In genomic region chr11:78967371-78967770, GRCm38 (mm10) we compare ENCODE assay signal across 8 mouse cellular contexts. TPM values are rescaled to one million over a fixed set of nuclear protein-coding genes. Genes with fewer than 3 reads are reported as not detected.
DNase-seq lines count a peak whose midpoint lies in the region; TF ChIP-seq lines count a peak whose summit lies in the region.

No protein-coding gene starts in this region.

- H3K4me3 ChIP-seq in cortical plate, adult 2 months (ENCODE audit: insufficient read depth, low read length) = no peak overlapping the region

- DNase-seq in heart, adult 11 months = peak; percentile 85
- no peak for DNase-seq in heart, adult 8-10 months (ENCODE audit: low spot score)
- peak; percentile 40 for DNase-seq in urinary bladder, postnatal 25 days (ENCODE audit: low spot score)
- no peak for DNase-seq in urinary bladder, adult 2 months (ENCODE audit: low spot score)
- DNase-seq in kidney, postnatal 10 days = peak; percentile 77
- DNase-seq in lung, postnatal 14 days = peak; percentile 78
- DNase-seq in testis, postnatal 10 days (ENCODE audit: low spot score) = peak; percentile 71

- TF ChIP-seq CTCF in cortical plate, adult 2 months (IDR thresholded peaks at IDR 0.05; ENCODE audit: extremely low read depth, insufficient read depth, low read length) = peak; percentile 70

- no peak for TF ChIP-seq POLR2A in cortical plate, adult 2 months (IDR thresholded peaks at IDR 0.05; ENCODE audit: extremely low read depth, insufficient read depth, low read length)

- no peaks in the 10 kb centered on the region for H3K4me1 ChIP-seq in cortical plate, adult 2 months (ENCODE audit: control insufficient read depth, insufficient read depth, low read length)

- H3K27ac ChIP-seq in cortical plate, adult 2 months (ENCODE audit: insufficient read depth, low read length) = no peak overlapping the region

RNA-seq across cellular contexts. Expression of gene Lgals9, which starts 17.4 kb away (rescaled TPM):
- total RNA-seq in heart, adult 8-10 months (2022) = 10 to 100 TPM; 15.9 to 19.3 (median 17.1) TPM
- 74.3 and 76.8 TPM in 2 replicates for polyA plus RNA-seq in urinary bladder, adult 2 months (2012; rRNA removed)
- polyA plus RNA-seq in cortical plate, adult 2 months (2012; rRNA removed) = 15.4 and 17.1 TPM in 2 replicates

RNA-seq across cellular contexts. Expression of gene Nos2, which starts 46.8 kb away (rescaled TPM):
- 1 to 10 TPM; 4.1 to 6.9 (median 4.3) TPM for total RNA-seq in heart, adult 8-10 months (2022)
- polyA plus RNA-seq in urinary bladder, adult 2 months (2012; rRNA removed) = 1.1 TPM in 2 replicates
- 0.55 and 0.69 TPM in 2 replicates for polyA plus RNA-seq in cortical plate, adult 2 months (2012; rRNA removed)

Comparison
In these comparisons a context has a peak if more than half of its experiments do, and no peak if none do; other contexts are left out.
1. DNase-seq: peak in heart, adult 11 months (single experiment), urinary bladder, postnatal 25 days (single experiment), kidney, postnatal 10 days (single experiment), lung, postnatal 14 days (single experiment) and testis, postnatal 10 days (single experiment); none in heart, adult 8-10 months (single experiment) and urinary bladder, adult 2 months (single experiment).